Mouse (Mus musculus) G1E-ER4 (cell line): ENCODE data around the gene Zfp319. TPM values are rescaled to one million over a fixed set of nuclear protein-coding genes. Genes with fewer than 3 reads are reported as not detected.

Experiments
- GATA1 ChIP-seq: IDR thresholded peaks from one replicate; pipeline ENCODE4 v1.8.0; 2012; ENCODE audit warnings: low read length, inconsistent platforms
- polyA plus RNA-seq: library from polyadenylated mRNA; stranded (reverse); fragments of >175 nt; gene quantifications from 2 replicates; pipeline ENCODE4 v1.2.3, GENCODE M21; 2012

The Zfp319 gene
- polyA plus RNA-seq, 1 experiment = 6.7 TPM

GRCm38 (mm10) chr8:95354606-95355005 is 22.9 kb upstream of the Zfp319 start:
- TF ChIP-seq GATA1 = no peak

GRCm38 (mm10) chr8:95352871-95353866 is 21.4 kb upstream of the Zfp319 start:
- TF ChIP-seq GATA1 = no peak

GRCm38 (mm10) chr8:95352151-95352870 is 20.6 kb upstream of the Zfp319 start, which contains the start of gene Mmp15:
Gene Mmp15, plus strand, starts transcription at chr8:95352268.
- no peak for TF ChIP-seq GATA1

- TF ChIP-seq GATA1 = no peak
These were observed 19.7 kb upstream of the Zfp319 start for GRCm38 (mm10) chr8:95351461-95351860.

GRCm38 (mm10) chr8:95348811-95349630 is 17.3 kb upstream of the Zfp319 start:
- TF ChIP-seq GATA1 = no peak

GRCm38 (mm10) chr8:95348356-95348755 is 16.6 kb upstream of the Zfp319 start:
- no peak for TF ChIP-seq GATA1

- TF ChIP-seq GATA1 = no peak
These were observed 15.1 kb upstream of the Zfp319 start for GRCm38 (mm10) chr8:95346643-95347545.

GRCm38 (mm10) chr8:95344668-95345067 is 12.9 kb upstream of the Zfp319 start:
- no peak for TF ChIP-seq GATA1

- TF ChIP-seq GATA1 = no peak
These were observed 10.0 kb upstream of the Zfp319 start for GRCm38 (mm10) chr8:95341721-95342120.

GRCm38 (mm10) chr8:95336363-95336762 is 4.6 kb upstream of the Zfp319 start:
- no peak for TF ChIP-seq GATA1

GRCm38 (mm10) chr8:95335706-95336105 is 4.0 kb upstream of the Zfp319 start:
- no peak for TF ChIP-seq GATA1

- no peak for TF ChIP-seq GATA1
These were observed 868 bp upstream of the Zfp319 start for GRCm38 (mm10) chr8:95332437-95333199.

GRCm38 (mm10) chr8:95331156-95331719 is 512 bp downstream of the Zfp319 start:
- no peak for TF ChIP-seq GATA1
